Mouse (Mus musculus) cerebellum, postnatal 14 days (tissue): ENCODE data around the gene Pknox2.
A peak's percentile ranks its signal among the peaks of the same experiment; 100 is the strongest.

Source experiments
- DNase-seq, 2 experiments: peaks; one replicate each; pipeline ENCODE4 v3.0.0; 2021; ENCODE audit warnings: mixed read lengths in 2 of 2

The Pknox2 gene

GRCm38 (mm10) chr9:36976596-36977362 lies 170.4 kb downstream of the Pknox2 start:
- no peak for DNase-seq

GRCm38 (mm10) chr9:36973486-36974227 lies 173.6 kb downstream of the Pknox2 start:
- DNase-seq: peak; percentile 53 to 70

GRCm38 (mm10) chr9:36972089-36972488 lies 175.1 kb downstream of the Pknox2 start:
- DNase-seq: no peak

GRCm38 (mm10) chr9:36971066-36971465 lies 176.1 kb downstream of the Pknox2 start:
- DNase-seq: no peak

GRCm38 (mm10) chr9:36970651-36971050 lies 176.6 kb downstream of the Pknox2 start:
- DNase-seq: peak; percentile 95 to 97

GRCm38 (mm10) chr9:36969131-36969530 lies 178.1 kb downstream of the Pknox2 start:
- DNase-seq: no peak

- peak; percentile 71 to 72 for DNase-seq
Measured at GRCm38 (mm10) chr9:36968713-36969112, 178.5 kb downstream of the Pknox2 start.

GRCm38 (mm10) chr9:36968236-36968635 lies 179.0 kb downstream of the Pknox2 start:
- DNase-seq: no peak

- peak; percentile 67 to 80 for DNase-seq
Measured at GRCm38 (mm10) chr9:36965720-36966119, 181.5 kb downstream of the Pknox2 start.

GRCm38 (mm10) chr9:36964230-36964629 lies 183.0 kb downstream of the Pknox2 start:
- no peak for DNase-seq

GRCm38 (mm10) chr9:36963512-36963911 lies 183.7 kb downstream of the Pknox2 start:
- DNase-seq: no peak

- no peak for DNase-seq
Measured at GRCm38 (mm10) chr9:36961874-36962273, 185.3 kb downstream of the Pknox2 start.

- DNase-seq: no peak
Measured at GRCm38 (mm10) chr9:36961153-36961552, 186.1 kb downstream of the Pknox2 start.

- no peak for DNase-seq
Measured at GRCm38 (mm10) chr9:36951133-36951484, 196.1 kb downstream of the Pknox2 start.

- peak; percentile 61 to 72 for DNase-seq
Measured at GRCm38 (mm10) chr9:36950271-36951132, 196.7 kb downstream of the Pknox2 start.

GRCm38 (mm10) chr9:36948181-36948580 lies 199.0 kb downstream of the Pknox2 start:
- DNase-seq: no peak

- DNase-seq: no peak
Measured at GRCm38 (mm10) chr9:36947056-36947694, 200.0 kb downstream of the Pknox2 start.

- peak; percentile 67 to 76 for DNase-seq
Measured at GRCm38 (mm10) chr9:36944843-36945242, 202.4 kb downstream of the Pknox2 start.

- no peak for DNase-seq
Measured at GRCm38 (mm10) chr9:36942561-36942960, 204.6 kb downstream of the Pknox2 start.

GRCm38 (mm10) chr9:36942131-36942530 lies 205.1 kb downstream of the Pknox2 start:
- no peak for DNase-seq

GRCm38 (mm10) chr9:36941565-36941964 lies 205.6 kb downstream of the Pknox2 start:
- peak in 1 of 2 experiments; percentile 36 for DNase-seq

GRCm38 (mm10) chr9:36938601-36939078 lies 208.6 kb downstream of the Pknox2 start:
- DNase-seq: peak in 1 of 2 experiments; percentile 43
